Mouse (Mus musculus): ENCODE data around the gene Drosha.
"Not testable (repeated sequence)": the region's sequence is repeated elsewhere in the genome, so short reads cannot be mapped to it uniquely, and the experiment has no call there.

Drosha gene

GRCm38 (mm10) chr15:12931481-12931880, 106.9 kb downstream of the Drosha start:
- no peak for DNase-seq (ENCODE audit: low read depth, low spot score)

GRCm38 (mm10) chr15:12936217-12936732, 111.7 kb downstream of the Drosha start:
- no peak for DNase-seq (ENCODE audit: low read depth, low spot score)

- not testable (repeated sequence) for DNase-seq (ENCODE audit: low read depth, low spot score)
Measured at GRCm38 (mm10) chr15:12937326-12937725, 112.7 kb downstream of the Drosha start.

GRCm38 (mm10) chr15:12941106-12941505, 116.5 kb downstream of the Drosha start:
- DNase-seq (ENCODE audit: low read depth, low spot score) = no peak

DNA sequence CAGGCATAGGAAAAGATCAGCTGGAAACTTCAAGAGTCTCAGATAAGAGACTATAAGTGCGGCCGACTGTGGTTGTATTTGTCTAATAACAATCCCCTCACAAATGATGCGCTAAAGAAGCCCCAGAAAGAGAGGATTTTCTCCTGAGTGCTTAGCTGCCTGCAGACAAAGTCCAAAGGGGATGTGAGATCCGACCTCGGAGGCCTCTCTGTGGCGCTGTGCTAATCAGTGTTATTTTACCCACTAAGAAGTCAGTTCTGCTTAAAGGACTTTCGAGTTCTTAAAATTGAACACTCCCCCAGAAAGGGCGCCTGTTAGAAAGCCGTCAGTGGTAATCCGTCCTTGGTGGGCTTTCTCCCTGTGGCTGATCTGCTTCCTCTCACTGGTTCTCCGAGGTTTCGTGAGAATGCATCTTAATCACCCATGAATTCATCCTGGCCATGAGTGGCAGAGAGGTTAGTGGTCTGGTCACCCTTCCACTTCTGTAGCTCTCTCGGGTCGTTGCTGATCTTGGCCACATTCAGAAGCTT, 117.1 kb downstream of the Drosha start:
- no peak for DNase-seq (ENCODE audit: low read depth, low spot score)

DNA sequence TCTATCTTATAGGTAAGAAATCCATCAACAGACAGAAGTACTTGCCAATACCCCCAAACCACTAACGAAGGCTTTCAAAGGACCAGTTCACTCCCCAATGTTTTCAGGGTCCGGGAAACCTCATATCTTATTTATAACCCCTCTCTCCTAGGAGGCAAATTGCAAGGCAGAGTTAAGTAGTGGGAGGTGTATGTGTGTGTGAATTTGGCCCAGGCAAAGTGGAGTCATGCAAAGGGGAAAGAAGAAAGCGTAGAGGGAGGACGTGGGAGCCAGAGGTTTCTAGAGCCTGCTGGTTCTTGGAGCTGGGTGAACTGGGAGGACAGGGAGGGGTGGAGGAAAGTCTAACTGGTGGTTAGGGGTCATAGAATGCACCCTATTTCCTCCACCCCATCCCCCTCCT, 117.8 kb downstream of the Drosha start:
- no peak for DNase-seq (ENCODE audit: low read depth, low spot score)

DNA sequence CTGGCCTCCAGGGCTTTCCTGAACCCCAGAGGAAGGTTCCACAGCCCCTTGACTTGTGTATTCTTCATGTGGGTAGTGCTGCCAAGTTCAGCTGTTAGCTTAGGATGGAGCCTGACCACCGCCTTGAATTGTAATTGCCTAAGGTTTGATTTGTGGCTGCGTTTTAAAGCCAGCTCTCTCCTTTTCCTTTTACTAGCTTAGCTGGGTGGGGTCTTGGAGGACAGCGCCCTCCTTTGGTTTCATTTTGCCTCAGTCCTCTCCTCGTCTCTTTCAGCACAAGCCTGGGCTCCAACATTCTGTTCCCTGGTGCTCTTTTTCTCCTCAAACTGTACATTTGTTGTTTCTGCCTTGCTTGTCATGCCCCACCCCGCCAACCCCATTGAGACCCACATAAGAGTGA, 133.4 kb downstream of the Drosha start:
- no peak for DNase-seq (ENCODE audit: low read depth, low spot score)

GRCm38 (mm10) chr15:12962179-12962578, 137.6 kb downstream of the Drosha start:
- no peak for DNase-seq (ENCODE audit: low read depth, low spot score)

DNA sequence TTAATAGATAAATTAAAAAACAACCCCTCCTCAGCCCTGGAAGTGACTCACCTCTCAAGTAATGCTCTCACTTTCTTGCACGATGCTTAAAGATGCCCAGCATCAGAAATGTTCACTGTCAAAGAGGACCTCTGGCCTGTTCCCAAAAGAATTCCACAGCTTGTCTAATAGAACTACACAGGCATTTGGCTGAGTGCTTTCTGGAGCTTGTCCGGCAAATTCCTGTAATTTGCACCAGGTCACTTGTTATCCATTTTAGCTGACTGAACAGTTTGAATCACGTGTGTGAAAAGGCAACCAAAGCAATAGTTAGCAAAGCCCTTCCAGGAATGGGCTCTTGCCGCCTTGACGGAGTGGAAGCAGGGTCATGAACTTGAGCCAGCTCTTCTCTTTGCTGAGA, 140.6 kb downstream of the Drosha start:
- DNase-seq (ENCODE audit: low read depth, low spot score) = no peak

DNA sequence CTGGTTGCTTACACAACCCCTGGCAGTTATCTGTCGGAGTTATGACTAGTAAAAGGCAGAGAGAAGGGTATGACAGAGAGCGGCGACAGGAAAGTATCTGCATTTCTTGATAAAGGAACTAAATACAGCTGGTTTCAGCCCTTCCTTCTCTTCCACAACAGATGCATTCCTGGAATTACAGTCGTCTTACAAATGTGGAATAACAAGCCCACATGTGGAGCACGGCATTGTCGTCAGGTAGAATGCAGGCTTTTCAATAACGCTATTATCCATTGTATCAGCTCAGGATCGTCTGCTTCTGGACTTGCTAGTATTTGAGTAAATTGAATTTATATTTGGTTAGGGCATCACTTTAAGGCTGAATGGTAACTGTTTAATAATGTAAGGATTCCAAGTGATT, 144.2 kb downstream of the Drosha start:
- DNase-seq (ENCODE audit: low read depth, low spot score) = no peak

DNA sequence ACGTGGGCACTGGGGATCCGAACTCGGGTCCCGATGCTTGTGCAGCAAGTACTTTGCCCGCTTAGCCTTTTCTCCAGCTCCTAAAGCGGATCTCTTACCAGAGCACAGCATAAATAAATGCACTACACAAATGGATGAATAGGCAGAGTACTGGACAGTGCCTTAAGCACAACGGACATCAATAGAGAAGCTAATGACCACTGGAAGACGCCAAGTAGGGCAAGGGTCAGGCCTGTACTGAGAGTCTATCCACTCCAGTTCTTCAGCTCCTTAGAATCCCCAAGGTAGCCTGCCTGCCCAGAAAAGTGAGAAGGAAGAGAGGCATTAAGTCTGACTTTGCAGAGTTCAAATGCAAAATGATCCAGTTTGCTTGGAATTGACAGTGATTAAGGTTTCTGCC, 147.8 kb downstream of the Drosha start:
- DNase-seq (ENCODE audit: low read depth, low spot score) = no peak

All from CD4-positive, CD25-positive, alpha-beta regulatory T cell, adult 2 months (primary cell).